Mouse (Mus musculus): ENCODE measurements around the gene Gzmm. TPM values are rescaled to one million over a fixed set of nuclear protein-coding genes. Genes with fewer than 3 reads are reported as not detected.

The Gzmm gene
- polyA plus RNA-seq, 1 experiment from 2014 or later = 0.51 TPM

DNA sequence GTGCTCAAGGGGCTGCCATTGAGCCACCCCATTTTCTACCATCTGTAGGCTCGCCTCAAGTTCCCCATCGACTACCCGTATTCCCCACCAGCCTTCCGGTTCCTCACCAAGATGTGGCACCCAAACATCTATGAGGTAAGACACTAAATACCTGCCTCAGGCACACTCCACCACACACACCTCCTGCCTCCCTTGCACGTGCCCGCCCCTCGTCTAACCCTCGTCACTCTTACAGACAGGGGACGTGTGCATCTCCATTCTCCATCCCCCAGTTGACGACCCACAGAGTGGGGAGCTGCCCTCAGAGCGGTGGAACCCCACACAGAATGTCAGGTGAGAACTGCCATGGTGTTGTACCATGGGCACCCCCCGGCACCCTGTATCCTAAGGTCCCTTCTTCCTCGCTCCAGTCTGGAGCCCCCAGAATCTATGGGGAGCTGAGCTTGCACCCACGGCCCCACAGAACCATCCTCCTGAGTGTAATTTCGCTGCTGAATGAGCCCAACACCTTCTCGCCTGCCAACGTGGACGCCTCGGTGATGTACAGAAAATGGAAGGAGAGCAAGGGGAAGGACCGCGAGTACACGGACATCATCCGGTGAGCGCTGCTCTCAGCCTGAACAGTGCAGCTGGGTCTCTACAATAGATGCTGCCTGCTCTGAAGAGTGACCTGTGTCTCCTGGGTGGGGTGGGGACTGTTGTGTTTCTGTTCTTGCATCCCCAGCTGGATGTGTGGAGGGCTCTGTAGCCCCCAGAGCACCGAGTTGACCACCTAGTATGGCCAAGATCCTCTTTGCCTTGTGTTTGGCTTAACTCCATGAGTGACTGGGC is 3.8 kb upstream of the Gzmm start:
- Histone ChIP-seq H3K9ac (ENCODE audit: low read depth, low read length) (no peak overlapping the region), H3K4me2 (ENCODE audit: low read depth, low read length) (no peak overlapping the region), H3K27ac (replicated peaks; ENCODE audit: low read depth, low read length) (no peak overlapping the region), H3K4me3 (ENCODE audit: low read depth, low read length) (no peak overlapping the region), H3K4me1 (ENCODE audit: control insufficient read depth, insufficient read depth, low read length) (peaks cover 14% of the 10 kb centered on the region), H3K27me3 (replicated peaks; ENCODE audit: control insufficient read depth, insufficient read depth, low read length) (no peaks in the 10 kb centered on the region), H3K36me3 (ENCODE audit: control insufficient read depth, insufficient read depth, low read length) (peaks cover 55% of the 10 kb centered on the region), H3K9me3 (ENCODE audit: control insufficient read depth, low read length) (no peaks in the 10 kb centered on the region)
- ATAC-seq (ENCODE audit: low read depth) = no peak
- 92% methylated on average over 25 of the region's 25 CpGs for WGBS
- no peak for DNase-seq (ENCODE audit: low spot score)

- 85% methylated on average over 2 of the region's 2 CpGs for WGBS
- H3K36me3 ChIP-seq (ENCODE audit: control insufficient read depth, insufficient read depth, low read length) = peaks cover 55% of the 10 kb centered on the region
Observed at GRCm38 (mm10) chr10:79686219-79686618, 2.6 kb upstream of the Gzmm start.

DNA sequence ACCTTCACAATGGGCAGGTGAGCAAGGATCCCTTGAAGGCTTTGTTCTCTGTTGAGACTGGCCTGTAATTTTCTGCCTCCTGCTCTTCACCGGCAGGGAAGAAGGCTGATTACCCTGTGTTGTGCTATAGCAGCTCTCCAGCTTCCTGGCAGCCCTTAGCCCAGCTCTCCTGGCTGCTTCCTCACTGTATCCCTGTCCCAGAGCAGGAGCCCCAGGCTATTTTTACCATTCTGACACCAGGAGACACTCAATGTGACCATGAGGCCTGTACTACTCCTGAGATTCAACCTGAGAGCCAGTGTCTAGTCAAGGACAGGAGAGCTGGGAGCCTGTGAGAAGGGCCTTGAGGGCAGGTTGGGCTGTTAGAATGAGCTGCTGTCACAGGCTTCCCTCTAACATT is 2.1 kb upstream of the Gzmm start:
- no peak for DNase-seq (ENCODE audit: low spot score)
- Histone ChIP-seq H3K27ac (replicated peaks; ENCODE audit: low read depth, low read length) (no peak overlapping the region), H3K9me3 (ENCODE audit: control insufficient read depth, low read length) (no peaks in the 10 kb centered on the region), H3K4me2 (ENCODE audit: low read depth, low read length) (no peak overlapping the region), H3K9ac (ENCODE audit: low read depth, low read length) (no peak overlapping the region), H3K4me1 (ENCODE audit: control insufficient read depth, insufficient read depth, low read length) (peaks cover 11% of the 10 kb centered on the region; the same call in 1 of the 2 replicates), H3K4me3 (ENCODE audit: low read depth, low read length) (no peak overlapping the region), H3K27me3 (replicated peaks; ENCODE audit: control insufficient read depth, insufficient read depth, low read length) (no peaks in the 10 kb centered on the region), H3K36me3 (ENCODE audit: control insufficient read depth, insufficient read depth, low read length) (peaks cover 55% of the 10 kb centered on the region)
- 92% methylated on average over 1 of the region's 1 CpGs for WGBS
- no peak for ATAC-seq (ENCODE audit: low read depth)

More at GRCm38 (mm10) chr10:79686219-79686618, 2.6 kb upstream of the Gzmm start:
- no peak for ATAC-seq (ENCODE audit: low read depth)
- H3K9me3 ChIP-seq (ENCODE audit: control insufficient read depth, low read length) = no peaks in the 10 kb centered on the region
- H3K9ac ChIP-seq (ENCODE audit: low read depth, low read length) = no peak overlapping the region
- H3K27ac ChIP-seq (replicated peaks; ENCODE audit: low read depth, low read length) = no peak overlapping the region
- H3K27me3 ChIP-seq (replicated peaks; ENCODE audit: control insufficient read depth, insufficient read depth, low read length) = no peaks in the 10 kb centered on the region
- peaks cover 11% of the 10 kb centered on the region for H3K4me1 ChIP-seq (ENCODE audit: control insufficient read depth, insufficient read depth, low read length)
- no peak overlapping the region for H3K4me2 ChIP-seq (ENCODE audit: low read depth, low read length)
- DNase-seq (ENCODE audit: low spot score) = no peak
- no peak overlapping the region for H3K4me3 ChIP-seq (ENCODE audit: low read depth, low read length)

GRCm38 (mm10) chr10:79687513-79687912 is 1.3 kb upstream of the Gzmm start:
- Histone ChIP-seq H3K4me1 (ENCODE audit: control insufficient read depth, insufficient read depth, low read length) (peaks cover 11% of the 10 kb centered on the region; the same call in 1 of the 2 replicates), H3K36me3 (ENCODE audit: control insufficient read depth, insufficient read depth, low read length) (peaks cover 55% of the 10 kb centered on the region), H3K4me3 (ENCODE audit: low read depth, low read length) (no peak overlapping the region), H3K4me2 (ENCODE audit: low read depth, low read length) (no peak overlapping the region), H3K9me3 (ENCODE audit: control insufficient read depth, low read length) (no peaks in the 10 kb centered on the region), H3K9ac (ENCODE audit: low read depth, low read length) (no peak overlapping the region), H3K27ac (replicated peaks; ENCODE audit: low read depth, low read length) (no peak overlapping the region), H3K27me3 (replicated peaks; ENCODE audit: control insufficient read depth, insufficient read depth, low read length) (no peaks in the 10 kb centered on the region)
- DNase-seq (ENCODE audit: low spot score) (no peak), ATAC-seq (ENCODE audit: low read depth) (no peak)
- 95% methylated on average over 6 of the region's 6 CpGs for WGBS

DNA sequence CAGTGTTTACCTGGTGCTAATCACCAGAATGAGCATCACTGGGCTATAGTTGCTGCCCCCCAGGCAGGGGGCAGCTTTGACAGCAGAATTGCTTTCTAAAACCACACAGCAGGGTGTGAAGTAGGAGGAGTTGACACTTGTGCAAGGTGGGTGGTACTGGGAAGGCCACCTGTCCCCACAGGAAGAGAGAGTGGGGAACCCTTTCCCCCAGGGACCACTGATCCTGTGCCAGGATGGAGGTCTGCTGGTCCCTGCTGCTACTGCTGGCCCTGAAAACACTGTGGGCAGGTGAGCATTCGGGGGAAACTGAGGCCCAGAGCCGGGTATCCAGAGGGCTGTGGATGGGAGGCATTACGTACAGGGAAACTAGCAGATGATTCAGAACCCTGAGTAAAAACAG is 358 bp downstream of the Gzmm start:
- no peak overlapping the region for H3K4me2 ChIP-seq (ENCODE audit: low read depth, low read length)
- 94% methylated on average over 3 of the region's 3 CpGs for WGBS
- no peak overlapping the region for H3K4me3 ChIP-seq (ENCODE audit: low read depth, low read length)
- no peaks in the 10 kb centered on the region for H3K4me1 ChIP-seq (ENCODE audit: control insufficient read depth, insufficient read depth, low read length)
- peaks cover 52% of the 10 kb centered on the region for H3K36me3 ChIP-seq (ENCODE audit: control insufficient read depth, insufficient read depth, low read length)
- DNase-seq (ENCODE audit: low spot score) = no peak
- no peak overlapping the region for H3K27ac ChIP-seq (replicated peaks; ENCODE audit: low read depth, low read length)
- no peak overlapping the region for H3K9ac ChIP-seq (ENCODE audit: low read depth, low read length)
- no peak for ATAC-seq (ENCODE audit: low read depth)
- H3K9me3 ChIP-seq (ENCODE audit: control insufficient read depth, low read length) = no peaks in the 10 kb centered on the region
- no peaks in the 10 kb centered on the region for H3K27me3 ChIP-seq (replicated peaks; ENCODE audit: control insufficient read depth, insufficient read depth, low read length)

DNA sequence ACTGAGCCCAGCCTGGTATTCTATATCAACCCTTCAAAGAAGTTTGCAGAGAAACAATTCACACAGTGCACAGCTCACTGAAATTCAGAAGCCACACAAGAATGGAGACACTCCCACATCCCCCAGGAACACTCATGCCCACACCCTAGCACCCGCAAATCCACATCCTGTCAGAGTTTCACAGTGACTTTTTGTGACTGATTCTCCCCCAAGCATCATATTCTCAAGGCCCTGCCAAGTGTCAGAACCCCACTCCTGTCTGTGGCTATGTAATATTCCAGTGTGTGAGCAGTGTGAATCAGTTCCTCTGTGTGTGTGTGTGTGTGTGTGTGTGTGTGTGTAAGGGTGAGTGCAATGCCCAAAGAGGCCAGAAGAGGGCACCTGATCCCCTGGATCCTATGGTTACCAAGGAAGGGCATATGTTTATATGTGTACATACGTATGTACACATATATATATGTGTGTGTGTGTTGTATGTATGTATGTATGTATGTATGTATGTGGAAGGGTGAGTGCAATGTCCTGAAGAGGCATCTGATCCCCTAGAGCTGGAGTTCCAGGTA is 3.2 kb downstream of the Gzmm start:
- Histone ChIP-seq H3K36me3 (ENCODE audit: control insufficient read depth, insufficient read depth, low read length) (peaks cover 23% of the 10 kb centered on the region), H3K4me1 (ENCODE audit: control insufficient read depth, insufficient read depth, low read length) (peaks cover 9% of the 10 kb centered on the region; the same call in 1 of the 2 replicates), H3K9me3 (ENCODE audit: control insufficient read depth, low read length) (no peaks in the 10 kb centered on the region), H3K27me3 (replicated peaks; ENCODE audit: control insufficient read depth, insufficient read depth, low read length) (no peaks in the 10 kb centered on the region), H3K27ac (replicated peaks; ENCODE audit: low read depth, low read length) (no peak overlapping the region), H3K4me2 (ENCODE audit: low read depth, low read length) (no peak overlapping the region), H3K4me3 (ENCODE audit: low read depth, low read length) (no peak overlapping the region), H3K9ac (ENCODE audit: low read depth, low read length) (no peak overlapping the region)
- DNase-seq (ENCODE audit: low spot score) (no peak), ATAC-seq (ENCODE audit: low read depth) (no peak)
- WGBS = 98% methylated on average over 2 of the region's 2 CpGs

- Histone ChIP-seq H3K4me3 (ENCODE audit: low read depth, low read length) (no peak overlapping the region), H3K27me3 (replicated peaks; ENCODE audit: control insufficient read depth, insufficient read depth, low read length) (no peaks in the 10 kb centered on the region), H3K9me3 (ENCODE audit: control insufficient read depth, low read length) (no peaks in the 10 kb centered on the region), H3K4me2 (ENCODE audit: low read depth, low read length) (no peak overlapping the region), H3K9ac (ENCODE audit: low read depth, low read length) (0 out of 2 replicates have a peak overlapping the region, but pooled peaks have one; percentile 19), H3K4me1 (ENCODE audit: control insufficient read depth, insufficient read depth, low read length) (peaks cover 9% of the 10 kb centered on the region; the same call in 1 of the 2 replicates), H3K36me3 (ENCODE audit: control insufficient read depth, insufficient read depth, low read length) (peaks cover 6% of the 10 kb centered on the region), H3K27ac (replicated peaks; ENCODE audit: low read depth, low read length) (no peak overlapping the region)
- DNase-seq (ENCODE audit: low spot score) (no peak), ATAC-seq (ENCODE audit: low read depth) (no peak)
- 70% methylated on average over 12 of the region's 12 CpGs for WGBS
Observed at GRCm38 (mm10) chr10:79693580-79694378, 5.0 kb downstream of the Gzmm start.

DNA sequence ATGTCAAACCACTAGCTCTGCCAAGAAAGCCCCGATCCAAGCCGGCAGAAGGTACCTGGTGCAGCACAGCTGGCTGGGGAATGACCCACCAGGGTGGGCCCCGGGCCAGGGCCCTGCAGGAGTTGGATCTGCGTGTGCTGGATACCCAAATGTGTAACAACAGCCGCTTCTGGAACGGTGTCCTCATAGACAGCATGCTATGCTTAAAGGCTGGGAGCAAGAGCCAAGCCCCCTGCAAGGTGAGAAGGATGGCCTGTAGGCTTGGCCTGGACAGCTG is 5.5 kb downstream of the Gzmm start:
- Histone ChIP-seq H3K4me1 (ENCODE audit: control insufficient read depth, insufficient read depth, low read length) (peaks cover 9% of the 10 kb centered on the region; the same call in 1 of the 2 replicates), H3K4me2 (ENCODE audit: low read depth, low read length) (no peak overlapping the region), H3K27me3 (replicated peaks; ENCODE audit: control insufficient read depth, insufficient read depth, low read length) (no peaks in the 10 kb centered on the region), H3K36me3 (ENCODE audit: control insufficient read depth, insufficient read depth, low read length) (peaks cover under 1% of the 10 kb centered on the region; the same call in 1 of the 2 replicates), H3K9me3 (ENCODE audit: control insufficient read depth, low read length) (no peaks in the 10 kb centered on the region), H3K27ac (replicated peaks; ENCODE audit: low read depth, low read length) (no peak overlapping the region), H3K4me3 (ENCODE audit: low read depth, low read length) (no peak overlapping the region), H3K9ac (ENCODE audit: low read depth, low read length) (no peak overlapping the region)
- no peak for ATAC-seq (ENCODE audit: low read depth)
- no peak for DNase-seq (ENCODE audit: low spot score)
- 78% methylated on average over 6 of the region's 6 CpGs for WGBS
